Mouse (Mus musculus): ENCODE data around the gene Rab10. TPM values are rescaled to one million over a fixed set of nuclear protein-coding genes. Genes with fewer than 3 reads are reported as not detected.

Rab10 gene
- total and polyA plus RNA-seq, 3 experiments, result 36.8 to 130 (median 116) TPM

DNA sequence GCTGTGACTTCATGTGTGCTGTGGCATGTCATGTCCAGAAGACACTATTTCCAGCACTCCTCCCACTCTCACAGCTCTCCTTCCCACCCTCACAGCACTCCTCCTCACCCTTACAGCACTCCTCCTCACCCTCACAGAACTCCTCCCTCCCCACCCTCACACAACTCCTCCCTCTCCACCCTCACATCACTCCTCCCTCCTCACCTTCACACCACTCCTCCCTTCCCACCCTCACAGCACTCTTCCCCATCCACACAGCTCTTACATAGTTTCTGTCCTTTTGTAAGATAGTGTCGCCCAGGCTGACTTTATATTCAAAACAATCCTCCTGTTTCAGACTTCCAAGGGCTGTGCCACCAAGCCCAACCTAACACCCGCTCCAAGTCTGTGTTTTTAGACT, 86.4 kb downstream of the Rab10 start:
- 59% methylated on average over 2 of the region's 2 CpGs for WGBS
- intact Hi-C loops (cut with DNase I), result no loop called here
- Histone ChIP-seq H3K4me1 (ENCODE audit: control insufficient read depth, insufficient read depth, low read length) (no peaks in the 10 kb centered on the region), H3K79me2 (replicated peaks; ENCODE audit: control insufficient read depth, insufficient read depth, low read length) (no peaks in the 10 kb centered on the region), H3K9ac (ENCODE audit: low read depth, low read length) (no peak overlapping the region), H3K36me3 (ENCODE audit: control insufficient read depth, insufficient read depth, low read length) (no peaks in the 10 kb centered on the region), H3K4me3 (no peak overlapping the region), H3K27ac (no peak overlapping the region), H3K27me3 (ENCODE audit: control insufficient read depth, insufficient read depth, low read length) (no peaks in the 10 kb centered on the region)
- no peak for DNase-seq
- TF ChIP-seq EP300 (IDR thresholded peaks at IDR 0.05; ENCODE audit: insufficient read depth, low read depth, low read length) (no peak), POLR2A (IDR thresholded peaks at IDR 0.05; ENCODE audit: insufficient read depth, low read depth, low read length) (no peak), CTCF (IDR thresholded peaks at IDR 0.05) (no peak)

DNA sequence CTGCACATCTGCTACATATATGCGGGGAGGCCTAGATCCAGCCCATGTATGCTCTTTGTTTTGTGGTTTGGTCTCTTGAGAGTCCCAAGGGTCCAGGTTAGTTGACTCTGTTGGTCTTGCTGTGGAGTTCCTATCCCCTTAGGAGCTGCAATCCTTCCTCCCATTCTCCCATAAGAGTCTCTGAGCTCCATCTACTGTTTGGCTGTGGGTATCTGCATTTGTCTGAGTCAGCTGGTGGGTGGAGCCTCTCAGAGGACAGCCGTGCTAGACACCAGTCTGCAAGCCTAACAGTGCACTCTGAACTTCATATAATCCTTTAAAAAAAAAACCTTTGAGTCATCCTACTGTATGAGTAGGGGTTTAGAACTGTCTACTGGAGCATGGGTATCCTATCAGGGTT, 99.6 kb downstream of the Rab10 start:
- intact Hi-C loops (cut with DNase I), result no loop called here
- Histone ChIP-seq H3K79me2 (replicated peaks; ENCODE audit: control insufficient read depth, insufficient read depth, low read length) (no peaks in the 10 kb centered on the region), H3K4me1 (ENCODE audit: control insufficient read depth, insufficient read depth, low read length) (no peaks in the 10 kb centered on the region), H3K27ac (no peak overlapping the region), H3K9ac (ENCODE audit: low read depth, low read length) (no peak overlapping the region), H3K36me3 (ENCODE audit: control insufficient read depth, insufficient read depth, low read length) (no peaks in the 10 kb centered on the region), H3K4me3 (no peak overlapping the region), H3K27me3 (ENCODE audit: control insufficient read depth, insufficient read depth, low read length) (no peaks in the 10 kb centered on the region; the same call in 1 of the 2 replicates)
- WGBS, result 33% methylated on average over 2 of the region's 2 CpGs
- TF ChIP-seq POLR2A (IDR thresholded peaks at IDR 0.05; ENCODE audit: insufficient read depth, low read depth, low read length) (no peak), CTCF (IDR thresholded peaks at IDR 0.05) (peak; percentile 17; the same call in 1 of the 2 replicates), EP300 (IDR thresholded peaks at IDR 0.05; ENCODE audit: insufficient read depth, low read depth, low read length) (no peak)
- DNase-seq, result no peak

DNA sequence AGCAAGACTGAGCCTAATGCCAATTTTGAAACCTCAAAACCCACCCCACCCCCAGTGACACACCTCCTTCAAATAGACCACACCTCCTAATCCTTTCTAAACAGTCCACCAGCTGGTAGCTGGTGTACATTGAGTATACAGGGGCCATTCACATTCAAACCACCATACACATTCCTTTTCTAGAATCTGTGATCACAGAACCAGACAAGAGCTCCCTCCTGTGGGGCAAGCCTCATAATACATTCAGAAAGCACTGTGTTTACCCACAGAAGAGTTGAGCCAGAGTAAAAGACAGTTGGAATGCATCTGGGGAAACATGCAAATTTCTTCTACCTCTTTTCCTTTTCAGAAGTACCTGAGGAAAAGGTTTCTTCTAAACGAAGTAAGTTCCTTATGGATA, 100.6 kb downstream of the Rab10 start:
- no peaks in the 10 kb centered on the region for H3K4me1 ChIP-seq (ENCODE audit: control insufficient read depth, insufficient read depth, low read length)
- H3K79me2 ChIP-seq (replicated peaks; ENCODE audit: control insufficient read depth, insufficient read depth, low read length), result no peaks in the 10 kb centered on the region
- H3K36me3 ChIP-seq (ENCODE audit: control insufficient read depth, insufficient read depth, low read length), result no peaks in the 10 kb centered on the region
- WGBS, result 37% methylated on average over 1 of the region's 1 CpGs
- H3K4me3 ChIP-seq, result no peak overlapping the region
- no peaks in the 10 kb centered on the region for H3K27me3 ChIP-seq (ENCODE audit: control insufficient read depth, insufficient read depth, low read length)
- TF ChIP-seq CTCF (IDR thresholded peaks at IDR 0.05) (peak; percentile 27), EP300 (IDR thresholded peaks at IDR 0.05; ENCODE audit: insufficient read depth, low read depth, low read length) (no peak)
- no peak overlapping the region for H3K9ac ChIP-seq (ENCODE audit: low read depth, low read length)
- no peak overlapping the region for H3K27ac ChIP-seq
- intact Hi-C loops (cut with DNase I), result no loop called here
- no peak for DNase-seq

Other genes starting within 250 kb of the Rab10 start
- 1 to 10 TPM; 4.8 to 5.5 TPM for gene Kif3c, start 55.2 kb upstream of the Rab10 start, total RNA-seq (2021)
- 3.5 and 9.1 TPM in 2 replicates for gene Kif3c, start 55.2 kb upstream of the Rab10 start, polyA plus RNA-seq (2012; rRNA removed)
- 10 to 100 TPM; 18.8 to 21.9 TPM for gene Asxl2, start 116.9 kb upstream of the Rab10 start, total RNA-seq (2021)
- gene Asxl2, start 116.9 kb upstream of the Rab10 start, polyA plus RNA-seq (2012; rRNA removed), result 4.0 and 7.8 TPM in 2 replicates

Data from heart, adult 2 months (tissue).